Mouse (Mus musculus) frontal cortex, postnatal 14 days (tissue): Measurements from ENCODE around the gene Adgrg1.

Experiments used
- DNase-seq, 2 experiments: peaks; one replicate each; pipeline ENCODE4 v3.0.0; 2022; ENCODE audit warnings: low spot score in 2 of 2

Gene Adgrg1

GRCm38 (mm10) chr8:95037106-95037925 is 62.8 kb downstream of the Adgrg1 start:
- DNase-seq: peak; percentile 51 to 67

GRCm38 (mm10) chr8:95041883-95042784 is 67.6 kb downstream of the Adgrg1 start:
- no peak for DNase-seq

GRCm38 (mm10) chr8:95044811-95045210 is 70.3 kb downstream of the Adgrg1 start:
- no peak for DNase-seq

- no peak for DNase-seq
Measured at GRCm38 (mm10) chr8:95046982-95047381, 72.4 kb downstream of the Adgrg1 start.

GRCm38 (mm10) chr8:95047884-95048680 is 73.5 kb downstream of the Adgrg1 start:
- no peak for DNase-seq

- no peak for DNase-seq
Measured at GRCm38 (mm10) chr8:95049636-95050035, 75.1 kb downstream of the Adgrg1 start.

- no peak for DNase-seq
Measured at GRCm38 (mm10) chr8:95054438-95054837, 79.9 kb downstream of the Adgrg1 start.

GRCm38 (mm10) chr8:95054927-95055510 is 80.5 kb downstream of the Adgrg1 start, which contains the start of gene Drc7:
Gene Drc7, plus strand, starts transcription at chr8:95055103.
- DNase-seq: peak in 1 of 2 experiments; percentile 20

- DNase-seq: no peak
Measured at GRCm38 (mm10) chr8:95056414-95056813, 81.9 kb downstream of the Adgrg1 start.

- DNase-seq: no peak
Measured at GRCm38 (mm10) chr8:95058661-95059060, 84.1 kb downstream of the Adgrg1 start.

GRCm38 (mm10) chr8:95059812-95060533 is 85.4 kb downstream of the Adgrg1 start:
- DNase-seq: no peak
